Mouse (Mus musculus) lung, embryonic 16.5 days (tissue): ENCODE measurements around the gene Dqx1. TPM values are rescaled to one million over a fixed set of nuclear protein-coding genes. Genes with fewer than 3 reads are reported as not detected.

Source experiments
- ATAC-seq: fragments of 200-750 bp; cut with Nextera tagmentation; 2 replicates; pipeline ENCODE4 v1.8.0; 2017; ENCODE audit warnings: low read depth, mild to moderate bottlenecking, moderate library complexity
- H3K27ac ChIP-seq: fragments of 300-500 bp; sonication (generic); 2 replicates; pipeline ENCODE4 v1.5.1; 2014; ENCODE audit warnings: mild to moderate bottlenecking, control low read depth, low read length
- H3K27me3 ChIP-seq: fragments of 300-500 bp; sonication (generic); 2 replicates; pipeline ENCODE4 v1.6.1; 2014; ENCODE audit warnings: low read depth, low read length, mixed read lengths; ENCODE audit not compliant: control insufficient read depth, insufficient read depth
- H3K36me3 ChIP-seq: fragments of 300-500 bp; sonication (generic); 2 replicates; pipeline ENCODE4 v1.6.1; 2014; ENCODE audit warnings: low read length; ENCODE audit not compliant: control insufficient read depth, insufficient read depth
- H3K4me1 ChIP-seq: fragments of 300-500 bp; sonication (generic); replicated peaks from 2 replicates; pipeline ENCODE4 v1.6.1; 2014; ENCODE audit warnings: low read length, mixed read lengths; ENCODE audit not compliant: control insufficient read depth, insufficient read depth
- H3K4me2 ChIP-seq: fragments of 300-500 bp; sonication (generic); 2 replicates; pipeline ENCODE4 v1.6.1; 2014; ENCODE audit warnings: low read depth, low read length, control low read depth
- H3K4me3 ChIP-seq: fragments of 300-500 bp; sonication (generic); 2 replicates; pipeline ENCODE4 v1.5.1; 2014; ENCODE audit warnings: mild to moderate bottlenecking, low read length, control low read depth
- H3K9ac ChIP-seq: fragments of 300-500 bp; sonication (generic); 2 replicates; pipeline ENCODE4 v1.6.1; 2014; ENCODE audit warnings: low read length, control low read depth
- H3K9me3 ChIP-seq: fragments of 300-500 bp; sonication (generic); 2 replicates; pipeline ENCODE4 v1.6.1; 2016; ENCODE audit warnings: low read length; ENCODE audit not compliant: control insufficient read depth
- WGBS: fragments of 180-500 bp; shearing (Covaris S2); extraction: QIAGEN DNeasy Blood & Tissue Kit; methylation state at CpG from one replicate; pipeline ENCODE4 v1.1.7; 2014; 5-methylcytosine and 5-hydroxymethylcytosine counted together
- polyA plus RNA-seq: library from polyadenylated mRNA; unstranded; fragments of >200 nt; fragmentation: Nextera tagmentation; extraction: Ambion mirVana; gene quantifications from 2 replicates; pipeline ENCODE4 v1.2.1, GENCODE M21; 2015

Dqx1 gene
- polyA plus RNA-seq, 1 experiment from 2014 or later, result 2.0 TPM

GRCm38 (mm10) chr6:83092416-83093127, 34.9 kb downstream of the Dqx1 start:
- peaks cover 4% of the 10 kb centered on the region for H3K4me1 ChIP-seq
- H3K9ac ChIP-seq, result no peak overlapping the region
- H3K27me3 ChIP-seq, result peaks cover 19% of the 10 kb centered on the region
- H3K36me3 ChIP-seq, result no peaks in the 10 kb centered on the region
- H3K4me3 ChIP-seq, result no peak overlapping the region
- H3K9me3 ChIP-seq, result peaks cover 3% of the 10 kb centered on the region; the same call in 1 of the 2 replicates
- 20% methylated on average over 6 of the region's 6 CpGs for WGBS
- no peak overlapping the region for H3K4me2 ChIP-seq
- ATAC-seq, result peak; percentile 64
- peak overlapping the region; percentile 24 for H3K27ac ChIP-seq

GRCm38 (mm10) chr6:83095968-83096367, 38.3 kb downstream of the Dqx1 start:
- H3K9me3 ChIP-seq, result peaks cover 3% of the 10 kb centered on the region; the same call in 1 of the 2 replicates
- no peaks in the 10 kb centered on the region for H3K36me3 ChIP-seq
- no peak overlapping the region for H3K27ac ChIP-seq
- 48% methylated on average over 6 of the region's 6 CpGs for WGBS
- H3K4me2 ChIP-seq, result no peak overlapping the region
- H3K4me3 ChIP-seq, result no peak overlapping the region
- no peaks in the 10 kb centered on the region for H3K27me3 ChIP-seq
- no peaks in the 10 kb centered on the region for H3K4me1 ChIP-seq
- no peak overlapping the region for H3K9ac ChIP-seq
- ATAC-seq, result no peak

DNA sequence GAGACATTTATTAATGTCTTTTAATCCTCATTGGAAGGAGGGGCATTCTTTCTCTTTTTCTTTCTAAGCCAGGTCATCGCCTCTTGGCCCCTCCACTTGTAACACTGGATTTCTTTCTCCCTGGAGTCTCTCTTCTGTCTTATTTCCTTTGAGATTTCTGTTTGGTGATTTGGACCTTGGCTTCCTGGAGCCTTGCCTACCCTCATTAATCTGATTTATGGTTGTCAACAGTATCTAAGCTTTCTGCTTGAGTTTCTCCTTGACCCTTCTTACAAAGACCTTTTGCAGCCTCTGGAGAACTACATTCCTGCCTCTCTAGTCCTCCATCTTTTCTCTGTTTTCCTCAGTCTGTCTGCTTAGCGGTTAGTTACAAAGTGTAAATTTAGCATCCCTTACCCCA, 40.8 kb downstream of the Dqx1 start:
- peaks cover 3% of the 10 kb centered on the region; the same call in 1 of the 2 replicates for H3K9me3 ChIP-seq
- H3K27ac ChIP-seq, result no peak overlapping the region
- H3K4me2 ChIP-seq, result no peak overlapping the region
- no peak overlapping the region for H3K4me3 ChIP-seq
- no peak for ATAC-seq
- no peaks in the 10 kb centered on the region for H3K27me3 ChIP-seq
- H3K9ac ChIP-seq, result no peak overlapping the region
- 72% methylated on average over 2 of the region's 2 CpGs for WGBS
- H3K36me3 ChIP-seq, result no peaks in the 10 kb centered on the region
- peaks cover 13% of the 10 kb centered on the region for H3K4me1 ChIP-seq

DNA sequence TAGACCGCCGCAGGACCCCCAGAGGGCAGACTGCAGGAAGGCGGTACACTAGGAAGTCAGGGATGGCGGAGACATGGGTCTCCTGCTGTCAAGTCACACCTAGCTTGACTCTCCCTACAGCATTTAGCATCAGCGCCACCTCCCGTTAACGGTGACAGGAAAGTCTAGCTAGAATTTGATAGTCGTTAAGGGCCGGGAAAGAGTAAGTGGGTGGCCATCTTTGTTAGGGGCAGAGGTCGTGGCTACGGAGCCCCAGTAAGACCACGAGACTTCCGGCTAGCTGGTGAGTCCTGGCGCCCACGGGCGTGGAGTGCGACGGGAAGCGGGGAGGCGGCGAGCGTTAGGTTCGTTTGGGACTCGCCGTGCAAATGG, 43.7 kb downstream of the Dqx1 start, which contains the start of the genes Ccdc142 and Gm42688:
Ccdc142 (plus strand) TSS at position 286 of the 372 bp plus-strand sequence.
Gm42688 (plus strand) TSS at position 302 of the 372 bp plus-strand sequence.
- H3K4me2 ChIP-seq, result peak within 1 kb of the TSS; percentile 100
- peak; percentile 92 for ATAC-seq
- peak within 1 kb of the TSS; percentile 85 for H3K4me3 ChIP-seq
- peak within 1 kb of the TSS; percentile 87 for H3K9ac ChIP-seq
- H3K27ac ChIP-seq, result peak within 1 kb of the TSS; percentile 86
- WGBS, result under 1% methylated on average over 25 of the region's 25 CpGs
- H3K4me1 ChIP-seq, result peaks cover 14% of the 10 kb centered on the region
- no peaks in the 10 kb centered on the region for H3K36me3 ChIP-seq
- H3K27me3 ChIP-seq, result no peaks in the 10 kb centered on the region
- H3K9me3 ChIP-seq, result no peaks in the 10 kb centered on the region

DNA sequence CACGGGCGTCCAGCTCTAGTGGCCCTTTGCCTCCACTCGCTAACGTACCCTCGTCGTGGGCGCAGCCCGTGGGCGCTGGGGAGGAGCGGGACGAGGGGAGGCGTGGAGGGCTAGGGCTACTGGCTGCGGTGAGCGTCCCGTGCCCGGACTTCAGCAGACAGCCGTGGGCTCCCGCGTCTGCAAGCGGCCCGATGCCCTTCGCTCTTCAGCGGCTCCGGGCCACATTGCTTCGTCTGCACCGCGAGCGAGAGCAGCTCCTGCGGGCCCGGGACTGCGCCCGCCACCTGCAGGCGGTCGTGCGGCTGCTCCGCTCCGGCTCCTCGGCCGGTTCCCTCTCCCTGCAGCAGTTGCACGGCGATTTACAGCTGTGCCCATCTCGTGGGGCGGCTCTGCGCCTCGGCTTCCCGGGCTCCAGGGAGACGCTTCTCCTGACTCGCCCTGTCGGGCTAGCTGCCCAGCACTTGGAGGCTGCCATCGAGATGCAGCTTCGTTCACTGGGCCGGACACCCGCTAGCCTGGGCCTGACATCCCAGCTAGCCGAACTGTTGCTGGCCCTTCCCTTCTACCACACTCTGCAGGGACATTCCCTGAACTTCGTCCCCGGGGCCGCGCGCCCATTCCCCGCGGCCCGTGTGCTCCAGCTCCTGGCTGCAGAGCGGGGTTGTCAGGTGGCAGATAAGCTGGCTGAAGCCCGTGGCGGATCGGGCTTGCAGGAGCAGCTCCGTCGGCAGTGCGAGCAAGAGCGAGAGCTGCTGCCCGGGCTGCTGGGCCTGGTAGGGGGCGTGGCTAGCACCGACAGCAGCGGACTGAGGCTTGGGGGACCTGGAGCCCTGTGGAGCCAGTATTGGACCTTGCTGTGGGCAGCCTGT, 44.3 kb downstream of the Dqx1 start:
- no peaks in the 10 kb centered on the region; the same call in 1 of the 2 replicates for H3K36me3 ChIP-seq
- peak overlapping the region; percentile 86 for H3K27ac ChIP-seq
- H3K4me3 ChIP-seq, result peak overlapping the region; percentile 85
- H3K4me1 ChIP-seq, result peaks cover 14% of the 10 kb centered on the region
- H3K9me3 ChIP-seq, result no peaks in the 10 kb centered on the region
- under 1% methylated on average over 73 of the region's 74 CpGs for WGBS
- ATAC-seq, result peak; percentile 85
- no peaks in the 10 kb centered on the region for H3K27me3 ChIP-seq
- H3K4me2 ChIP-seq, result peak overlapping the region; percentile 100
- peak overlapping the region; percentile 87 for H3K9ac ChIP-seq

GRCm38 (mm10) chr6:83103130-83103650, 45.5 kb downstream of the Dqx1 start:
- no peaks in the 10 kb centered on the region for H3K9me3 ChIP-seq
- no peak overlapping the region for H3K4me3 ChIP-seq
- no peak for ATAC-seq
- H3K36me3 ChIP-seq, result no peaks in the 10 kb centered on the region; the same call in 1 of the 2 replicates
- no peak overlapping the region for H3K27ac ChIP-seq
- H3K9ac ChIP-seq, result peak overlapping the region; percentile 87; the same call in 1 of the 2 replicates
- 52% methylated on average over 11 of the region's 11 CpGs for WGBS
- no peak overlapping the region for H3K4me2 ChIP-seq
- peaks cover 20% of the 10 kb centered on the region for H3K4me1 ChIP-seq
- no peaks in the 10 kb centered on the region for H3K27me3 ChIP-seq

DNA sequence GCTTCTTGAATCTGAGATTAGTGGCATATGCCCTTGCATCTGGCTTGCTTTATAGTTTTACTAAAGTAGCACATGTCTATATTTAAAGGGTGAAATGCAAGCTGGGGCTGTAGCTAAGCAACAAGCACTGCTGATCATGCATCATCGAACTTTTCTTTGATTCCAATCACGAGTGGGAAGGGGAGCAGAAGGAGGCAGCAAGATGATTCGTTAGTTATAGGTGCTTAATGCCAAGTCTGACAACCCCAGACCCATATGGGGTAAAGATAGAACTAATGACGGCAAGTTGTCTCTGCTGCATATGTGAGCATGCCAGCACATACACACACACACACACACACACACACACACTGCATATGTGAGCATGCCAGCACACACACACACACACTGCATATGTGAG, 46.5 kb downstream of the Dqx1 start:
- Histone ChIP-seq H3K27me3 (no peaks in the 10 kb centered on the region), H3K4me1 (peaks cover 23% of the 10 kb centered on the region), H3K4me2 (no peak overlapping the region), H3K27ac (no peak overlapping the region), H3K9me3 (no peaks in the 10 kb centered on the region), H3K36me3 (no peaks in the 10 kb centered on the region; the same call in 1 of the 2 replicates), H3K9ac (no peak overlapping the region), H3K4me3 (no peak overlapping the region)
- ATAC-seq, result no peak
- 81% methylated on average over 4 of the region's 4 CpGs for WGBS

GRCm38 (mm10) chr6:83107566-83108400, 50.1 kb downstream of the Dqx1 start:
- H3K9ac ChIP-seq, result peak overlapping the region; percentile 88
- peaks cover 21% of the 10 kb centered on the region for H3K4me1 ChIP-seq
- peak overlapping the region; percentile 64 for H3K4me2 ChIP-seq
- H3K4me3 ChIP-seq, result peak overlapping the region; percentile 78
- no peaks in the 10 kb centered on the region; the same call in 1 of the 2 replicates for H3K36me3 ChIP-seq
- WGBS, result 40% methylated on average over 13 of the region's 13 CpGs
- no peaks in the 10 kb centered on the region for H3K9me3 ChIP-seq
- H3K27ac ChIP-seq, result no peak overlapping the region
- peak; percentile 25 for ATAC-seq
- no peaks in the 10 kb centered on the region for H3K27me3 ChIP-seq
